Mouse (Mus musculus) liver, embryonic 11.5 days (tissue): ENCODE results near the gene Coro2a. TPM values are rescaled to one million over a fixed set of nuclear protein-coding genes. Genes with fewer than 3 reads are reported as not detected.

Source experiments
- ATAC-seq: fragments of 200-750 bp; cut with Nextera tagmentation; replicated peaks from 2 replicates; pipeline ENCODE4 v1.8.0; 2017; ENCODE audit warnings: moderate number of reproducible peaks, mild to moderate bottlenecking, moderate TSS enrichment, moderate library complexity; ENCODE audit not compliant: low FRiP score
- DNase-seq: peaks from one replicate; pipeline ENCODE4 v3.0.0-alpha.2; 2017; ENCODE audit warnings: low spot score
- H3K27ac ChIP-seq: fragments of 300-500 bp; sonication (generic); 2 replicates; pipeline ENCODE4 v1.5.1; 2014; ENCODE audit warnings: mild to moderate bottlenecking, low read depth, low read length, control low read depth
- H3K27me3 ChIP-seq: fragments of 300-500 bp; sonication (generic); replicated peaks from 2 replicates; pipeline ENCODE4 v1.6.1; 2014; ENCODE audit warnings: low read length, mixed read lengths; ENCODE audit not compliant: control insufficient read depth, insufficient read depth
- H3K36me3 ChIP-seq: fragments of 300-500 bp; sonication (generic); 2 replicates; pipeline ENCODE4 v1.6.1; 2014; ENCODE audit warnings: mild to moderate bottlenecking, low read length, moderate library complexity, mixed read lengths; ENCODE audit not compliant: control insufficient read depth, insufficient read depth
- H3K4me1 ChIP-seq: fragments of 300-500 bp; sonication (generic); replicated peaks from 2 replicates; pipeline ENCODE4 v1.6.1; 2014; ENCODE audit warnings: low read length, mixed read lengths; ENCODE audit not compliant: control insufficient read depth, insufficient read depth
- H3K4me2 ChIP-seq: fragments of 300-500 bp; sonication (generic); 2 replicates; pipeline ENCODE4 v1.6.1; 2014; ENCODE audit warnings: mild to moderate bottlenecking, control low read depth, moderate library complexity
- H3K4me3 ChIP-seq: fragments of 300-500 bp; sonication (generic); 2 replicates; pipeline ENCODE4 v1.5.1; 2014; ENCODE audit warnings: low read depth, low read length, control low read depth
- H3K9ac ChIP-seq: fragments of 300-500 bp; sonication (generic); 2 replicates; pipeline ENCODE4 v1.6.1; 2014; ENCODE audit warnings: low read depth, low read length, control low read depth
- H3K9me3 ChIP-seq: fragments of 300-500 bp; sonication (generic); 2 replicates; pipeline ENCODE4 v1.6.1; 2016; ENCODE audit warnings: low read length, inconsistent platforms, mixed read lengths; ENCODE audit not compliant: control insufficient read depth
- WGBS: fragments of 180-500 bp; shearing (Covaris S2); extraction: QIAGEN DNeasy Blood & Tissue Kit; methylation state at CpG from one replicate; pipeline ENCODE4 v1.1.7; 2014; 5-methylcytosine and 5-hydroxymethylcytosine counted together
- polyA plus RNA-seq: library from polyadenylated mRNA; unstranded; fragments of >200 nt; fragmentation: Nextera tagmentation; extraction: Ambion mirVana; gene quantifications from 2 replicates; pipeline ENCODE4 v1.2.1, GENCODE M21; 2014

Gene Coro2a
- polyA plus RNA-seq, 1 experiment from 2014 or later, result 4.8 TPM

- ATAC-seq (no peak), DNase-seq (no peak)
- Histone ChIP-seq H3K9me3 (no peaks in the 10 kb centered on the region), H3K9ac (no peak overlapping the region), H3K27me3 (no peaks in the 10 kb centered on the region), H3K27ac (no peak overlapping the region), H3K4me2 (no peak overlapping the region), H3K4me3 (no peak overlapping the region), H3K36me3 (no peaks in the 10 kb centered on the region), H3K4me1 (no peaks in the 10 kb centered on the region; the same call in none of the 2 replicates)
- WGBS, result 72% methylated on average over 9 of the region's 9 CpGs
Measured at GRCm38 (mm10) chr4:46555762-46556161, 46.2 kb downstream of the Coro2a start.

GRCm38 (mm10) chr4:46554295-46555069 lies 47.5 kb downstream of the Coro2a start:
- Histone ChIP-seq H3K27me3 (no peaks in the 10 kb centered on the region), H3K9me3 (no peaks in the 10 kb centered on the region), H3K4me2 (no peak overlapping the region), H3K4me3 (no peak overlapping the region), H3K36me3 (no peaks in the 10 kb centered on the region), H3K4me1 (no peaks in the 10 kb centered on the region; the same call in none of the 2 replicates), H3K27ac (peak overlapping the region; percentile 45; the same call in 1 of the 2 replicates), H3K9ac (no peak overlapping the region)
- DNase-seq (no peak), ATAC-seq (0 out of 2 replicates have a peak, but pooled peaks have one; percentile 25)
- WGBS, result 68% methylated on average over 10 of the region's 10 CpGs

GRCm38 (mm10) chr4:46553864-46554263 lies 48.1 kb downstream of the Coro2a start:
- Histone ChIP-seq H3K27me3 (no peaks in the 10 kb centered on the region), H3K27ac (peak overlapping the region; percentile 45; the same call in 1 of the 2 replicates), H3K9me3 (no peaks in the 10 kb centered on the region), H3K4me2 (no peak overlapping the region), H3K4me1 (no peaks in the 10 kb centered on the region; the same call in none of the 2 replicates), H3K4me3 (no peak overlapping the region), H3K36me3 (no peaks in the 10 kb centered on the region), H3K9ac (no peak overlapping the region)
- DNase-seq (no peak), ATAC-seq (no peak)
- WGBS, result 72% methylated on average over 1 of the region's 1 CpGs

- no peak for ATAC-seq
- H3K4me3 ChIP-seq, result no peak overlapping the region
- DNase-seq, result no peak
- 63% methylated on average over 8 of the region's 8 CpGs for WGBS
- no peaks in the 10 kb centered on the region; the same call in 1 of the 2 replicates for H3K4me1 ChIP-seq
- H3K27ac ChIP-seq, result no peak overlapping the region
- no peaks in the 10 kb centered on the region for H3K9me3 ChIP-seq
- no peak overlapping the region for H3K4me2 ChIP-seq
- H3K27me3 ChIP-seq, result no peaks in the 10 kb centered on the region
- no peaks in the 10 kb centered on the region for H3K36me3 ChIP-seq
- no peak overlapping the region for H3K9ac ChIP-seq
Measured at GRCm38 (mm10) chr4:46550406-46550805, 51.6 kb downstream of the Coro2a start.

GRCm38 (mm10) chr4:46549979-46550378 lies 52.0 kb downstream of the Coro2a start:
- Histone ChIP-seq H3K27me3 (no peaks in the 10 kb centered on the region), H3K4me1 (no peaks in the 10 kb centered on the region; the same call in 1 of the 2 replicates), H3K27ac (no peak overlapping the region), H3K9me3 (no peaks in the 10 kb centered on the region), H3K36me3 (no peaks in the 10 kb centered on the region), H3K4me2 (no peak overlapping the region), H3K9ac (no peak overlapping the region), H3K4me3 (no peak overlapping the region)
- no peak for ATAC-seq
- 72% methylated on average over 9 of the region's 10 CpGs for WGBS
- no peak for DNase-seq

- Histone ChIP-seq H3K9me3 (no peaks in the 10 kb centered on the region), H3K27me3 (no peaks in the 10 kb centered on the region), H3K4me2 (no peak overlapping the region), H3K9ac (no peak overlapping the region), H3K27ac (no peak overlapping the region), H3K36me3 (no peaks in the 10 kb centered on the region), H3K4me3 (no peak overlapping the region), H3K4me1 (no peaks in the 10 kb centered on the region)
- ATAC-seq (no peak), DNase-seq (no peak)
- 56% methylated on average over 6 of the region's 6 CpGs for WGBS
Measured at GRCm38 (mm10) chr4:46546709-46547108, 55.3 kb downstream of the Coro2a start.

- H3K9me3 ChIP-seq, result no peaks in the 10 kb centered on the region
- DNase-seq (no peak), ATAC-seq (no peak)
- H3K9ac ChIP-seq, result no peak overlapping the region
- 51% methylated on average over 9 of the region's 9 CpGs for WGBS
- no peak overlapping the region for H3K4me2 ChIP-seq
- H3K27ac ChIP-seq, result no peak overlapping the region
- H3K27me3 ChIP-seq, result no peaks in the 10 kb centered on the region
- no peaks in the 10 kb centered on the region for H3K36me3 ChIP-seq
- H3K4me1 ChIP-seq, result no peaks in the 10 kb centered on the region
- H3K4me3 ChIP-seq, result no peak overlapping the region
Measured at GRCm38 (mm10) chr4:46545498-46545897, 56.5 kb downstream of the Coro2a start.

GRCm38 (mm10) chr4:46544313-46544712 lies 57.7 kb downstream of the Coro2a start:
- H3K36me3 ChIP-seq, result no peaks in the 10 kb centered on the region
- ATAC-seq (no peak), DNase-seq (no peak)
- no peak overlapping the region for H3K4me3 ChIP-seq
- 13% methylated on average over 1 of the region's 1 CpGs for WGBS
- H3K27ac ChIP-seq, result no peak overlapping the region
- no peak overlapping the region for H3K4me2 ChIP-seq
- no peaks in the 10 kb centered on the region for H3K4me1 ChIP-seq
- H3K9me3 ChIP-seq, result no peaks in the 10 kb centered on the region
- H3K9ac ChIP-seq, result no peak overlapping the region
- H3K27me3 ChIP-seq, result no peaks in the 10 kb centered on the region
